Mouse (Mus musculus) heart, postnatal 0 days (tissue): Measurements from ENCODE around the gene St6galnac3. TPM values are rescaled to one million over a fixed set of nuclear protein-coding genes. Genes with fewer than 3 reads are reported as not detected.

Experiments used
- ATAC-seq: fragments of 200-750 bp; cut with Nextera tagmentation; 2 replicates; pipeline ENCODE4 v1.8.0; 2017; ENCODE audit warnings: low read depth, moderate number of reproducible peaks, moderate library complexity; ENCODE audit not compliant: insufficient read depth
- DNase-seq: peaks from one replicate; pipeline ENCODE4 v3.0.0-alpha.2; 2016; ENCODE audit warnings: low spot score
- H3K27ac ChIP-seq: fragments of 300-500 bp; sonication (generic); 2 replicates; pipeline ENCODE4 v1.5.1; 2014; ENCODE audit warnings: low read depth, mild to moderate bottlenecking
- H3K27me3 ChIP-seq: fragments of 300-500 bp; sonication (generic); 2 replicates; pipeline ENCODE4 v1.6.1; 2014; ENCODE audit warnings: low read length, mixed read lengths; ENCODE audit not compliant: control insufficient read depth, insufficient read depth
- H3K36me3 ChIP-seq: fragments of 300-500 bp; sonication (generic); replicated peaks from 2 replicates; pipeline ENCODE4 v1.6.1; 2014; ENCODE audit warnings: low read length, mixed read lengths; ENCODE audit not compliant: control insufficient read depth, insufficient read depth
- H3K4me1 ChIP-seq: fragments of 300-500 bp; sonication (generic); 2 replicates; pipeline ENCODE4 v1.6.1; 2014; ENCODE audit warnings: antibody characterized with exemption; ENCODE audit not compliant: control insufficient read depth, insufficient read depth
- H3K4me2 ChIP-seq: fragments of 300-500 bp; sonication (generic); 2 replicates; pipeline ENCODE4 v1.6.1; 2014; ENCODE audit warnings: low read depth, mild to moderate bottlenecking, low read length, moderate library complexity
- H3K4me3 ChIP-seq: fragments of 300-500 bp; sonication (generic); 2 replicates; pipeline ENCODE4 v1.5.1; 2014; ENCODE audit warnings: low read depth, low read length
- H3K9ac ChIP-seq: fragments of 300-500 bp; sonication (generic); replicated peaks from 2 replicates; pipeline ENCODE4 v1.6.1; 2014; ENCODE audit warnings: low read depth, low read length, mixed read lengths
- H3K9me3 ChIP-seq: fragments of 300-500 bp; sonication (generic); replicated peaks from 2 replicates; pipeline ENCODE4 v1.6.1; 2016; ENCODE audit warnings: low read length; ENCODE audit not compliant: control insufficient read depth
- CTCF ChIP-seq: IDR thresholded peaks from 2 replicates; pipeline ENCODE4 v1.5.1; 2016; ENCODE audit warnings: antibody characterized with exemption, control low read depth, low read depth
- EP300 ChIP-seq: IDR thresholded peaks from 2 replicates; pipeline ENCODE4 v1.6.1; 2016; ENCODE audit warnings: antibody characterized with exemption, low read depth
- WGBS: fragments of 180-500 bp; shearing (Covaris S2); extraction: QIAGEN DNeasy Blood & Tissue Kit; methylation state at CpG from one replicate; pipeline ENCODE4 v1.1.7; 2014; 5-methylcytosine and 5-hydroxymethylcytosine counted together
- polyA plus RNA-seq: library from polyadenylated mRNA; unstranded; fragments of >200 nt; fragmentation: Nextera tagmentation; extraction: Ambion mirVana; gene quantifications from 2 replicates; pipeline ENCODE4 v1.2.1, GENCODE M21; 2015
- total RNA-seq: library from RNA; depleted of rRNA; stranded (reverse); fragments of >200 nt; gene quantifications from 2 replicates; pipeline ENCODE4 v1.2.3, GENCODE M21; 2014; ENCODE audit warnings: low replicate concordance

The St6galnac3 gene
- total and polyA plus RNA-seq, 2 experiments from 2014 or later, result 9.7 to 22.5 TPM

- Histone ChIP-seq H3K27ac (no peak overlapping the region), H3K4me1 (peaks cover 6% of the 10 kb centered on the region; the same call in 1 of the 2 replicates), H3K4me3 (no peak overlapping the region), H3K9me3 (no peaks in the 10 kb centered on the region), H3K27me3 (0 out of 2 replicates have a peak, but pooled peaks cover 3% of the 10 kb centered on the region), H3K9ac (no peak overlapping the region), H3K36me3 (no peaks in the 10 kb centered on the region), H3K4me2 (no peak overlapping the region)
- WGBS, result 43% methylated on average over 8 of the region's 8 CpGs
- DNase-seq, result no peak
- no peak for TF ChIP-seq EP300
- TF ChIP-seq CTCF, result no peak
- ATAC-seq, result no peak
Measured at GRCm38 (mm10) chr3:153674359-153674758, 50.6 kb downstream of the St6galnac3 start.

DNA sequence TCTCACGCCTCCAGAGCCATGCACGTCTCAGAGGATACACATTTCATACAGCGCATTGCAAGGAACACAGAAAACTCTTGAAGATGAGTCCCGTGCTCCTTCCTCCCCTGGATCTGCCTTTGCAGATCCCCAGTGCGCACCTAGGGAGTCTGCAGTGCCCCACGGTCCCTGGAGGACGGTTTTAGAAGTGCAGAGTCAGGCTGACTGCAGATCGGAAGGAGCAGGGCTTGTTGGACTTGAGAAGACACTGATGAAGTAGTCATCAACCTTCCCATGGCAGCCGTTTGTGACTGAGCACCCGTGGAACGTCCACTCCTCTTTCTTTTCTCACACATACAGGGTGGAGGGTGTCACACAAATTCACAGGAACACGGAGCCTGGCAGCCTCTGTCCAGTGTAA lies 51.5 kb downstream of the St6galnac3 start:
- H3K27ac ChIP-seq, result no peak overlapping the region
- no peak overlapping the region for H3K4me2 ChIP-seq
- TF ChIP-seq CTCF, result no peak
- TF ChIP-seq EP300, result no peak
- H3K27me3 ChIP-seq, result 0 out of 2 replicates have a peak, but pooled peaks cover 3% of the 10 kb centered on the region
- 75% methylated on average over 12 of the region's 12 CpGs for WGBS
- H3K36me3 ChIP-seq, result no peaks in the 10 kb centered on the region
- H3K4me3 ChIP-seq, result no peak overlapping the region
- DNase-seq, result no peak
- H3K9me3 ChIP-seq, result no peaks in the 10 kb centered on the region
- no peak overlapping the region for H3K9ac ChIP-seq
- ATAC-seq, result no peak
- peaks cover 6% of the 10 kb centered on the region; the same call in 1 of the 2 replicates for H3K4me1 ChIP-seq

GRCm38 (mm10) chr3:153670953-153671674 lies 53.9 kb downstream of the St6galnac3 start:
- Histone ChIP-seq H3K9ac (no peak overlapping the region), H3K4me1 (peaks cover 9% of the 10 kb centered on the region; the same call in 1 of the 2 replicates)
- no peak for TF ChIP-seq EP300
- TF ChIP-seq CTCF, result no peak

GRCm38 (mm10) chr3:153669737-153670435 lies 55.1 kb downstream of the St6galnac3 start:
- Histone ChIP-seq H3K9me3 (no peaks in the 10 kb centered on the region), H3K27ac (no peak overlapping the region), H3K27me3 (0 out of 2 replicates have a peak, but pooled peaks cover 3% of the 10 kb centered on the region), H3K36me3 (no peaks in the 10 kb centered on the region), H3K9ac (no peak overlapping the region), H3K4me3 (no peak overlapping the region), H3K4me1 (0 out of 2 replicates have a peak, but pooled peaks cover 9% of the 10 kb centered on the region), H3K4me2 (no peak overlapping the region)
- TF ChIP-seq EP300, result no peak
- TF ChIP-seq CTCF, result no peak
- DNase-seq, result no peak
- no peak for ATAC-seq
- 82% methylated on average over 13 of the region's 13 CpGs for WGBS

More at GRCm38 (mm10) chr3:153670953-153671674, 53.9 kb downstream of the St6galnac3 start:
- ATAC-seq, result no peak
- Histone ChIP-seq H3K27me3 (0 out of 2 replicates have a peak, but pooled peaks cover 3% of the 10 kb centered on the region), H3K27ac (no peak overlapping the region), H3K4me2 (no peak overlapping the region), H3K4me3 (no peak overlapping the region), H3K36me3 (no peaks in the 10 kb centered on the region), H3K9me3 (no peaks in the 10 kb centered on the region)
- DNase-seq, result no peak
- WGBS, result 85% methylated on average over 10 of the region's 10 CpGs

- no peak overlapping the region for H3K27ac ChIP-seq
Measured at GRCm38 (mm10) chr3:153669329-153669728, 55.6 kb downstream of the St6galnac3 start.

More at GRCm38 (mm10) chr3:153669329-153669728, 55.6 kb downstream of the St6galnac3 start:
- Histone ChIP-seq H3K4me2 (no peak overlapping the region), H3K4me1 (0 out of 2 replicates have a peak, but pooled peaks cover 5% of the 10 kb centered on the region), H3K27me3 (0 out of 2 replicates have a peak, but pooled peaks cover 2% of the 10 kb centered on the region), H3K9ac (no peak overlapping the region), H3K9me3 (no peaks in the 10 kb centered on the region), H3K4me3 (no peak overlapping the region), H3K36me3 (no peaks in the 10 kb centered on the region)
- DNase-seq (no peak), ATAC-seq (no peak)
- WGBS, result 77% methylated on average over 8 of the region's 8 CpGs
- TF ChIP-seq EP300, result no peak
- no peak for TF ChIP-seq CTCF
